Mouse (Mus musculus) brain, embryonic 18.5 days (tissue): ENCODE data around the gene Kcnmb4.

Source experiments
- DNase-seq: peaks from one replicate; pipeline ENCODE4 v3.0.0-alpha.2; 2012; ENCODE audit warnings: low read depth, low spot score

Gene Kcnmb4

DNA sequence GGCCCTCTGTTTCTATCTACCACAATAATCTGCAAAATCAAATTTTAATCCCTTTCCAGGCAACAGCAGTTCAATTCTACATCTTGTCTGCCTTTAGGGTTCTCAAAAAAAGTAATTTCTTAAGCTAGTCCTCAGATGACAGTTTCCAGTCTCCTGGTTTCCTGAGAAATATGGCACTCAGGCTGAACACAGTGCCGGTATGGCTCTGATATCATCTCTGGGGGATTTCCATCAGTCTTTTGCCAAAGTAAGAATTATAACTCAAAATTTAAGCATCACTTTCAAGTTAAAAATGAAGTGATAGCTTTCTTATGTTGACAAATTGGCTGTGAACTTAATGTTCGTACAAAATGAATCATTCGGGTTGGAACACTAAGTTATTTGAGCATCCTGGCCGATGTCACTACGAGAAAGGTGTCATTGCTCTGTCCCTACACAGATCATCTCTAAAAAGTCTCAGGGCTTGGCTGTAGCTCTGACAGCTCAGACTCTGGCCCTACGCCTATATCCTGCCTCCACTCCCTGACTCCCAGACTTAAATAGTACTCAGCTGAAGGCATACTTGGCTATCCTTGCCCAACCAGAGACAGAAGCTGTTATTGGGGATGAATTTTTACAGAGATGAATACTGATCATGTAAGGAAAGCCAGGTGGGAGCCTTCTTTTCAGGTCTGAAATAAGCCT, 70.8 kb downstream of the Kcnmb4 start:
- DNase-seq, result no peak

DNA sequence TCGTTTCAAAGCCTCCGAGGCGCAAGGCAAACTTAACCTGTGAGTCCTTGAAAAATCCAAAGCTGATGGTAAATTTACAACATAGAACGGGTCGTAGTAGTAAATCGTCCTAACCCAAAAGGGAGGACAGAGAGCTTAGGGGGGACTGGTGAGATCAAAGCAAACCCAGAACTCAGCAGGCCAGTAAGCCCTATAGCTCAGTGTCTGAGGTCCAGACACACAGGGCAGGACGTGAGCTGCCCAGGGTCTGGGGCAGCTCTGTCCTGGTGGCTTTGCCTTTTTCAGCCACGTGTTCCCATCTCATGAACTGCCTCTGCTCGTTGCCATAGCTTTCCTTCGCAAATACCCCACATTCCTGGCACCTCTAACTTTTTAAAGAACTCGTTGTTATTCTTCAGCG, 75.7 kb downstream of the Kcnmb4 start:
- DNase-seq, result no peak

GRCm38 (mm10) chr10:116397573-116397972, 76.1 kb downstream of the Kcnmb4 start:
- DNase-seq, result no peak

- DNase-seq, result no peak
These were observed 76.7 kb downstream of the Kcnmb4 start for GRCm38 (mm10) chr10:116396966-116397365.

GRCm38 (mm10) chr10:116396279-116396678, 77.4 kb downstream of the Kcnmb4 start:
- no peak for DNase-seq

- DNase-seq, result no peak
These were observed 79.1 kb downstream of the Kcnmb4 start for GRCm38 (mm10) chr10:116394585-116394984.

- no peak for DNase-seq
These were observed 79.7 kb downstream of the Kcnmb4 start for GRCm38 (mm10) chr10:116393790-116394475.

DNA sequence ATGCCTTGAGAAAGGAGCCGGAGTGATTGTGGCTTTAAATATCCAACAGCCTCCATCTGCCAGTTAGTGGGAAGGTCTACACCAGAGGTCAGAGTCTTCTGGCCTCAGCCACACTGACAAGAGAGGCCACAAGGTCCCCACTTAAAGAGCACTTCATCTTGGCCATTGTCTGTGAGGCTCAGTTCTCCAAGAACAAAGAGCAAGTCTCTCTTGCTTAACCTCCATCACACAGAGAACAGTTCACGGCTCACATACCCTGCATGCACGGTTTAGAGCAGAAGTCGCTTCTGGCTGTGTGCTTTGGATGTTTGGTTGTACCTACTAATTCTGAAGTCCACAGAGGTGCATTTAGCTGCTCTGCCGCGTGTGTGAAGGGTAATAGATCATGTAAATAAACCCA, 84.8 kb downstream of the Kcnmb4 start:
- no peak for DNase-seq

DNA sequence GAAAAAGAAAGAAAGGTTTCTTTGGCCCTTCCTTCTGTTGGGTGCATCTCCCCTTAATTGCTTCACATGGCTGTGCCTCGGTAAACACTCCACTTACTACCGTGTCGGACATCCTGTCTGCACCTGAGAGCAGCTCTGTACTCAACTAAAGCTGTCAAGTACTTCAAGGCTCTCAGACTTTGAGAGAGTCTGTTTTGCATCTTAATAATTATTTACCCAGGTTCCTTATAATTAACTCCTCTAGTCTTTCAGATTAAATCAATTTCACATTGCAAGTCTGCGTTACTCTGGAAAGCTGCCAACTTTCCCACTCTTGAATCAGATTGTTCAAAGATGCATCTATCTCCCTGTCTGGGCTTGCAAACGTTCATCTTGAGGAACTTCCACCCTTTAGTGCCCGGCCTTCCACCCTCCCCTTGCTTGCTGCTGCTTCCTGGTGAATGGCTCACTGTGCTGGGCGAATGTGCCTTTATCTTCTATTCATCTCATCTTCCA, 87.2 kb downstream of the Kcnmb4 start:
- DNase-seq, result no peak

DNA sequence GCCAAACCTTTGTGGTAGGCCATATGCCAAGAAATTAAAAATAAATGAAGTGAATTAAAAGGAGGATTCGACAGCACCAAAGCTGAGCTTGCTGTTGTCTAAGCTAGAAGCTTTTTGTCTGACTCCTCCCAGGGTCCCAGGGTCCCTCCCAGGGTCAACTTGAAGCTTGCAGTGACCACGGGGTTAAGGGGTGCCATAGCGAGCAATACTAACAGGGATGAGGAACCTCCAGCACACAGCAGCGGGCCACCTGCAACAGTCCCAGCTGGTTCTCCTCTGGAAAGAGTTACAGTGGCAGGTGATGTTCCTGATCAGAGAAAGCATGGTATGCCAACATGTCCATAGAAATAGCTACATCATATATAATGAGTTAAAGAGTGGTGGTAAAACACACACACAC, 89.3 kb downstream of the Kcnmb4 start:
- no peak for DNase-seq

GRCm38 (mm10) chr10:116382826-116383685, 90.6 kb downstream of the Kcnmb4 start:
- DNase-seq, result no peak

GRCm38 (mm10) chr10:116376853-116377252, 96.8 kb downstream of the Kcnmb4 start:
- no peak for DNase-seq

DNA sequence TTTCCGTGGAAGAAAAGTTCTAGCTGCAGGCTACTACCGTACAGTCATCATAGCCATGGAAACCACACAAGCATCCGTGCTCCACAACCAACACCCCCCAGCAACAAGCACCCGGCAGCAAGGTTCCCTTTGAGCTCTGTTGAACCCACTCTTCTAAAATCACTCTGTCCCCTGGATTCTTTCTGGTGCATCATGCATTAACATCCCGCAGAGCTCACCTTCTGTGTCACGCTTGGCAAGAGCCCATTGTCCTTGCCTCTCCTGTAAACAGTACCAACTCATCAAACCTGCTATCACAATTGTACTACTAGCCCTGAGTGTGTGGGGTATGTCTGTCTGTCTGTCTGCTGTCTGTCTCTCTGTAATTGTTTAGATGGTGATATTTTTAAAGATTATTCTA, 99.6 kb downstream of the Kcnmb4 start:
- DNase-seq, result no peak

DNA sequence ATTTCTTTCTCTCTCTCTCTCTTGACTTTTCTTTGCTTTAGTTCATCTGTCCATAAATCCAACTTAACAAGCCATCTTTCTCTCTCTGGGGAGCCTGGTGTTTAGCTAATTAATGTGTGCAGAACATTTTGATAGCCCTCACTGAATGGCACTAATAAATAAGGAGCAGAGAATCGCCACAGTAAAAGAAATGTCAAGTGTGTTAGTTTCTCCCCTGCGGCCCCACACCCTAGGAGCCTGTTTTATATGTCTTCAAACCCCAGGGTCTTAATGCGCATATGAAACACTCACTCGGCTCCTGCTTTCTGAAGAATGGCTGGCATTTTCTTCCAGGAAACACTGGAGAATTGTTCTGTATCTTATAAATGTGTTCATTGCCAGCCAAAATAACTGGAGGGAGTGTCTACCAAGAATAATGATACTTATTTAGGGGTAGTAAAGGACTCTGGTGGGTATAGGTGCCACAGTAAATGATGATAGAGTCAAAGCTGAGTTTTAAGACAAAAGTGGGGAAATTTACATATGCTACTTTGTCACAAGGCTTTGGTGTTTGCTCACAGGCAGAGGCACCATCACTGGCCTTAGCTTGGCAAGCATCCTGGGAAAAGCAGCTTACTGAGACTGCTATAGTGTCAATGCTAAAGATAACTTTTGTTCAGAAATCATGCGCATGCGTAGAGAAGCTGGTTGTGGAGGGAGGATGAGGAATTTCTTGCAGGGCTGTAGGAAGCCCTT, 102.5 kb downstream of the Kcnmb4 start:
- no peak for DNase-seq
